Mouse (Mus musculus) liver, embryonic 13.5 days (tissue): Measurements from ENCODE around the gene Sdc1. TPM values are rescaled to one million over a fixed set of nuclear protein-coding genes. Genes with fewer than 3 reads are reported as not detected.

Experiments used
- ATAC-seq: fragments of 200-750 bp; cut with Nextera tagmentation; 2 replicates; pipeline ENCODE4 v1.8.0; 2017; ENCODE audit warnings: low read depth, mild to moderate bottlenecking, moderate number of reproducible peaks, moderate library complexity
- DNase-seq: peaks from one replicate; pipeline ENCODE4 v3.0.0; 2022
- H3K27ac ChIP-seq: fragments of 300-500 bp; sonication (generic); 2 replicates; pipeline ENCODE4 v1.5.1; 2015; ENCODE audit warnings: moderate library complexity, mild to moderate bottlenecking, inconsistent platforms
- H3K27me3 ChIP-seq: fragments of 300-500 bp; sonication (generic); 2 replicates; pipeline ENCODE4 v1.6.1; 2015; ENCODE audit warnings: mild to moderate bottlenecking, inconsistent platforms
- H3K36me3 ChIP-seq: fragments of 300-500 bp; sonication (generic); 2 replicates; pipeline ENCODE4 v1.6.1; 2015; ENCODE audit warnings: mild to moderate bottlenecking, inconsistent platforms
- H3K4me1 ChIP-seq: fragments of 300-500 bp; sonication (generic); replicated peaks from 2 replicates; pipeline ENCODE4 v1.6.1; 2015; ENCODE audit warnings: inconsistent platforms
- H3K4me2 ChIP-seq: fragments of 300-500 bp; sonication (generic); 2 replicates; pipeline ENCODE4 v1.6.1; 2015; ENCODE audit warnings: inconsistent platforms, mild to moderate bottlenecking, moderate library complexity
- H3K4me3 ChIP-seq: fragments of 300-500 bp; sonication (generic); replicated peaks from 2 replicates; pipeline ENCODE4 v1.5.1; 2015; ENCODE audit warnings: mild to moderate bottlenecking, inconsistent platforms
- H3K9ac ChIP-seq: fragments of 300-500 bp; sonication (generic); 2 replicates; pipeline ENCODE4 v1.6.1; 2015; ENCODE audit warnings: mild to moderate bottlenecking, inconsistent platforms
- H3K9me3 ChIP-seq: fragments of 300-500 bp; sonication (generic); replicated peaks from 2 replicates; pipeline ENCODE4 v1.6.1; 2016; ENCODE audit warnings: inconsistent platforms
- WGBS: fragments of 180-500 bp; shearing (Covaris S2); methylation state at CpG from one replicate; pipeline ENCODE4 v1.1.7; 2015; ENCODE audit not compliant: insufficient replicate concordance; 5-methylcytosine and 5-hydroxymethylcytosine counted together
- polyA plus RNA-seq: library from polyadenylated mRNA; unstranded; fragments of >200 nt; fragmentation: Nextera tagmentation; extraction: Ambion mirVana; gene quantifications from 2 replicates; pipeline ENCODE4 v1.2.1, GENCODE M21; 2015

Gene Sdc1
- polyA plus RNA-seq, 1 experiment from 2014 or later, result 23.3 TPM

GRCm38 (mm10) chr12:8829032-8829660 is 58.0 kb downstream of the Sdc1 start:
- Histone ChIP-seq H3K9ac (no peak overlapping the region), H3K27ac (no peak overlapping the region), H3K27me3 (no peaks in the 10 kb centered on the region), H3K4me2 (no peak overlapping the region), H3K4me1 (no peaks in the 10 kb centered on the region; the same call in 1 of the 2 replicates), H3K9me3 (no peaks in the 10 kb centered on the region), H3K36me3 (no peaks in the 10 kb centered on the region), H3K4me3 (no peak overlapping the region)
- ATAC-seq (no peak), DNase-seq (no peak)
- 60% methylated on average over 13 of the region's 13 CpGs for WGBS

- 65% methylated on average over 5 of the region's 5 CpGs for WGBS
- peak; percentile 57; the same call in 1 of the 2 replicates for ATAC-seq
- H3K27ac ChIP-seq, result no peak overlapping the region
Observed at GRCm38 (mm10) chr12:8829661-8830040, 58.5 kb downstream of the Sdc1 start.

GRCm38 (mm10) chr12:8830967-8831635 is 60.0 kb downstream of the Sdc1 start:
- Histone ChIP-seq H3K4me3 (no peak overlapping the region), H3K9me3 (no peaks in the 10 kb centered on the region), H3K27me3 (no peaks in the 10 kb centered on the region; the same call in 1 of the 2 replicates), H3K9ac (no peak overlapping the region), H3K4me2 (no peak overlapping the region), H3K36me3 (no peaks in the 10 kb centered on the region), H3K27ac (no peak overlapping the region), H3K4me1 (no peaks in the 10 kb centered on the region; the same call in 1 of the 2 replicates)
- 48% methylated on average over 6 of the region's 6 CpGs for WGBS
- DNase-seq (no peak), ATAC-seq (no peak)

More at GRCm38 (mm10) chr12:8829661-8830040, 58.5 kb downstream of the Sdc1 start:
- no peaks in the 10 kb centered on the region for H3K36me3 ChIP-seq
- H3K9ac ChIP-seq, result no peak overlapping the region
- H3K27me3 ChIP-seq, result no peaks in the 10 kb centered on the region
- no peaks in the 10 kb centered on the region; the same call in 1 of the 2 replicates for H3K4me1 ChIP-seq
- H3K4me2 ChIP-seq, result no peak overlapping the region
- no peaks in the 10 kb centered on the region for H3K9me3 ChIP-seq
- H3K4me3 ChIP-seq, result no peak overlapping the region
- DNase-seq, result no peak

- no peaks in the 10 kb centered on the region for H3K36me3 ChIP-seq
- no peaks in the 10 kb centered on the region; the same call in 1 of the 2 replicates for H3K4me1 ChIP-seq
- no peaks in the 10 kb centered on the region; the same call in 1 of the 2 replicates for H3K27me3 ChIP-seq
- ATAC-seq (no peak), DNase-seq (no peak)
- no peak overlapping the region for H3K4me3 ChIP-seq
- 56% methylated on average over 6 of the region's 6 CpGs for WGBS
- H3K27ac ChIP-seq, result no peak overlapping the region
- no peak overlapping the region for H3K4me2 ChIP-seq
- H3K9me3 ChIP-seq, result no peaks in the 10 kb centered on the region
- H3K9ac ChIP-seq, result no peak overlapping the region
Observed at GRCm38 (mm10) chr12:8831710-8832109, 60.6 kb downstream of the Sdc1 start.

GRCm38 (mm10) chr12:8840782-8841325 is 69.7 kb downstream of the Sdc1 start:
- WGBS, result 31% methylated on average over 7 of the region's 7 CpGs

GRCm38 (mm10) chr12:8842725-8843124 is 71.6 kb downstream of the Sdc1 start:
- H3K9me3 ChIP-seq, result no peaks in the 10 kb centered on the region
- WGBS, result 43% methylated on average over 7 of the region's 7 CpGs
- ATAC-seq, result no peak
- no peak for DNase-seq
- no peak overlapping the region for H3K27ac ChIP-seq
- H3K27me3 ChIP-seq, result peaks cover 11% of the 10 kb centered on the region; the same call in 1 of the 2 replicates
- no peaks in the 10 kb centered on the region for H3K36me3 ChIP-seq
- peaks cover 33% of the 10 kb centered on the region for H3K4me1 ChIP-seq
- no peak overlapping the region for H3K4me2 ChIP-seq
- no peak overlapping the region for H3K9ac ChIP-seq
- no peak overlapping the region for H3K4me3 ChIP-seq

More at GRCm38 (mm10) chr12:8840782-8841325, 69.7 kb downstream of the Sdc1 start:
- peak; percentile 100 for ATAC-seq
- Histone ChIP-seq H3K27me3 (peaks cover 4% of the 10 kb centered on the region; the same call in 1 of the 2 replicates), H3K4me2 (peak overlapping the region; percentile 44), H3K9me3 (no peaks in the 10 kb centered on the region), H3K4me3 (no peak overlapping the region), H3K4me1 (peaks cover 33% of the 10 kb centered on the region), H3K36me3 (no peaks in the 10 kb centered on the region), H3K9ac (peak overlapping the region; percentile 40), H3K27ac (peak overlapping the region; percentile 88)
- peak; percentile 73 for DNase-seq

Other genes starting within 250 kb of the Sdc1 start
- not detected in 2 replicates for gene Slc7a15, start 172.3 kb upstream of the Sdc1 start, polyA plus RNA-seq
- 18.0 and 21.4 TPM in 2 replicates for gene Pum2, start 97.2 kb upstream of the Sdc1 start, polyA plus RNA-seq
- 71.4 and 83.9 TPM in 2 replicates for gene Laptm4a, start 150.3 kb downstream of the Sdc1 start, polyA plus RNA-seq
- gene Matn3, start 176.6 kb downstream of the Sdc1 start, polyA plus RNA-seq, result 0.20 and 0.25 TPM in 2 replicates
- gene Wdr35, start 202.6 kb downstream of the Sdc1 start, polyA plus RNA-seq, result 1.6 and 2.0 TPM in 2 replicates